Mouse (Mus musculus) frontal cortex, postnatal 25 days (tissue): ENCODE results near the gene Grn.
A peak's percentile ranks its signal among the peaks of the same experiment; 100 is the strongest.

Experiments used
- DNase-seq, 2 experiments: peaks; one replicate each; pipeline ENCODE4 v3.0.0; 2022; ENCODE audit warnings: low spot score in 2 of 2

Grn gene

GRCm38 (mm10) chr11:102424666-102425065 is 5.4 kb upstream of the Grn start:
- no peak for DNase-seq

GRCm38 (mm10) chr11:102425555-102426316 is 4.4 kb upstream of the Grn start:
- no peak for DNase-seq

GRCm38 (mm10) chr11:102428981-102429540 is 1.1 kb upstream of the Grn start:
- no peak for DNase-seq

GRCm38 (mm10) chr11:102429551-102429950 is 564 bp upstream of the Grn start:
- DNase-seq: no peak

GRCm38 (mm10) chr11:102431018-102431645 is 1.0 kb downstream of the Grn start:
- peak in 1 of 2 experiments; percentile 75 for DNase-seq

- DNase-seq: no peak
Measured at GRCm38 (mm10) chr11:102431728-102432114, 1.6 kb downstream of the Grn start.

GRCm38 (mm10) chr11:102432115-102432843 is 2.2 kb downstream of the Grn start:
- DNase-seq: no peak

- DNase-seq: no peak
Measured at GRCm38 (mm10) chr11:102432896-102433295, 2.8 kb downstream of the Grn start.

- DNase-seq: no peak
Measured at GRCm38 (mm10) chr11:102433866-102434265, 3.8 kb downstream of the Grn start.

- peak; percentile 84 to 86 for DNase-seq
Measured at GRCm38 (mm10) chr11:102434406-102434805, 4.3 kb downstream of the Grn start.

GRCm38 (mm10) chr11:102434816-102435705 is 4.9 kb downstream of the Grn start:
- no peak for DNase-seq

- DNase-seq: no peak
Measured at GRCm38 (mm10) chr11:102435754-102436470, 5.8 kb downstream of the Grn start.

GRCm38 (mm10) chr11:102436471-102436790 is 6.3 kb downstream of the Grn start:
- no peak for DNase-seq

- DNase-seq: peak in 1 of 2 experiments; percentile 33
Measured at GRCm38 (mm10) chr11:102437120-102438061, 7.3 kb downstream of the Grn start.

- DNase-seq: peak; percentile 68 to 72
Measured at GRCm38 (mm10) chr11:102438212-102439092, 8.3 kb downstream of the Grn start.

- peak in 1 of 2 experiments; percentile 24 for DNase-seq
Measured at GRCm38 (mm10) chr11:102439093-102440082, 9.3 kb downstream of the Grn start.

- DNase-seq: no peak
Measured at GRCm38 (mm10) chr11:102440255-102440654, 10.1 kb downstream of the Grn start.
